ENCODE assay signal across 9 mouse cellular contexts in genomic region chr14:75178801-75179211, GRCm38 (mm10). TPM values are rescaled to one million over a fixed set of nuclear protein-coding genes. Genes with fewer than 3 reads are reported as not detected.
DNase-seq lines count a peak whose midpoint lies in the region; TF ChIP-seq lines count a peak whose summit lies in the region.
"Had no signal": no experiment of that assay in that cellular context is flagged by ENCODE, and none has a peak within 500 bp of the region (broad histone marks: within the 10 kb centered on the region; RNA-seq: fewer than 3 reads in every experiment).

No protein-coding gene starts in this region.

- TF ChIP-seq CTCF in CH12.LX (conservative IDR thresholded peaks at IDR 0.05 in 1 of 2, IDR thresholded peaks at IDR 0.05 in 1 of 2; ENCODE audit: low read depth in 2 of 2, low read length in 2 of 2), result no peak
- no peak for TF ChIP-seq CTCF in lung, adult 2 months (IDR thresholded peaks at IDR 0.05; ENCODE audit: insufficient read depth, low read length)
- TF ChIP-seq CTCF in spleen, adult 2 months (IDR thresholded peaks at IDR 0.05; ENCODE audit: extremely low read depth, insufficient read depth, insufficient read length, insufficient replicate concordance), result no peak
- TF ChIP-seq CTCF in kidney, adult 2 months (conservative IDR thresholded peaks at IDR 0.05; ENCODE audit: insufficient read depth, insufficient read length, low read depth, low read length), result no peak

- H3K4me3 ChIP-seq in CH12.LX (replicated peaks in 1 of 3; ENCODE audit: low read depth in 2 of 3, low read length in 2 of 3, poor library complexity in 1 of 3), result peak overlapping the region; percentile 72 to 78 (median 76)
- H3K4me3 ChIP-seq in lung, adult 2 months (replicated peaks; ENCODE audit: extremely low read depth, low read depth, low read length), result peak overlapping the region; percentile 53
- peak overlapping the region; percentile 67 for H3K4me3 ChIP-seq in spleen, adult 2 months (ENCODE audit: extremely low read depth, insufficient read depth, insufficient read length)
- H3K4me3 ChIP-seq in kidney, adult 2 months (ENCODE audit: insufficient read depth, low read depth, low read length), result no peak overlapping the region
- H3K4me3 ChIP-seq: hindbrain, embryonic 15.5 days had no signal

- peaks cover 0 to 7% of the 10 kb centered on the region in 2 experiments for H3K36me3 ChIP-seq in CH12.LX (replicated peaks in 1 of 2; ENCODE audit: control insufficient read depth in 1 of 2, insufficient read depth in 1 of 2, low read length in 1 of 2)
- H3K36me3 ChIP-seq in spleen, adult 2 months (ENCODE audit: control insufficient read depth, insufficient read depth, low read length), result 0 out of 2 replicates have a peak, but pooled peaks cover 1% of the 10 kb centered on the region
- no peaks in the 10 kb centered on the region for H3K36me3 ChIP-seq in kidney, adult 2 months (ENCODE audit: control insufficient read depth, insufficient read depth, low read length)
- H3K36me3 ChIP-seq: hindbrain, embryonic 15.5 days had no signal

- in situ Hi-C loops in CH12.LX (cut with MboI; ENCODE audit: low pct_ligation_motif_present, low pct_unique_long_range_greater_than_20kb, low sequenced_read_pairs), result loop anchor here (5.0 kb wide), 1 partner anchor 107 kb away; no protein-coding TSS in a partner anchor

- TF ChIP-seq POLR2A in CH12.LX (IDR thresholded peaks at IDR 0.05; ENCODE audit: low read depth, low read length), result no peak
- no peak for TF ChIP-seq POLR2A in lung, adult 2 months (IDR thresholded peaks at IDR 0.05; ENCODE audit: borderline replicate concordance, extremely low read depth, low read depth, low read length)
- TF ChIP-seq POLR2A in spleen, adult 2 months (IDR thresholded peaks at IDR 0.05; ENCODE audit: low read depth, low read length), result no peak
- no peak for TF ChIP-seq POLR2A in kidney, adult 2 months (IDR thresholded peaks at IDR 0.05; ENCODE audit: low read depth, low read length)

- H3K27me3 ChIP-seq in CH12.LX (replicated peaks), result no peaks in the 10 kb centered on the region
- no peaks in the 10 kb centered on the region for H3K27me3 ChIP-seq in spleen, adult 2 months (ENCODE audit: control insufficient read depth, insufficient read depth, low read length)
- no peaks in the 10 kb centered on the region for H3K27me3 ChIP-seq in kidney, adult 2 months (replicated peaks; ENCODE audit: control insufficient read depth, insufficient read depth, low read length)
- H3K27me3 ChIP-seq: hindbrain, embryonic 15.5 days had no signal

- H3K27ac ChIP-seq in CH12.LX (ENCODE audit: insufficient read depth, low read depth), result peak overlapping the region; percentile 100
- H3K27ac ChIP-seq in spleen, adult 2 months (ENCODE audit: insufficient read depth, low read length), result peak overlapping the region; percentile 98
- no peak overlapping the region; the same call in 1 of the 2 replicates for H3K27ac ChIP-seq in kidney, adult 2 months (ENCODE audit: insufficient read depth, low read depth, low read length)
- H3K27ac ChIP-seq: hindbrain, embryonic 15.5 days had no signal

- no peak for TF ChIP-seq RAD21 in CH12.LX (IDR thresholded peaks at IDR 0.05; ENCODE audit: low read depth, low read length)

- H3K4me1 ChIP-seq in CH12.LX (ENCODE audit: control insufficient read depth in 1 of 2, insufficient read depth in 2 of 2), result peaks cover 8 to 45% of the 10 kb centered on the region in 2 experiments
- peaks cover 15% of the 10 kb centered on the region for H3K4me1 ChIP-seq in lung, adult 2 months (ENCODE audit: control insufficient read depth, insufficient read depth, low read length)
- peaks cover 34% of the 10 kb centered on the region for H3K4me1 ChIP-seq in spleen, adult 2 months (ENCODE audit: control insufficient read depth, insufficient read depth, insufficient read length)
- H3K4me1 ChIP-seq in kidney, adult 2 months (ENCODE audit: control insufficient read depth, insufficient read depth, low read length), result no peaks in the 10 kb centered on the region
- H3K4me1 ChIP-seq: hindbrain, embryonic 15.5 days had no signal

- no peaks in the 10 kb centered on the region for H3K9me3 ChIP-seq in CH12.LX (replicated peaks; ENCODE audit: low read length)
- H3K9me3 ChIP-seq: hindbrain, embryonic 15.5 days had no signal

- 30% methylated on average over 10 of the region's 10 CpGs for WGBS in lung, adult 2 months
- 4% methylated on average over 10 of the region's 10 CpGs for WGBS in spleen, adult 2 months
- WGBS in kidney, adult 2 months, result 64% methylated on average over 10 of the region's 10 CpGs

- peak overlapping the region; percentile 96 for H3K9ac ChIP-seq in CH12.LX (ENCODE audit: insufficient read depth, low read depth)
- H3K9ac ChIP-seq: hindbrain, embryonic 15.5 days had no signal

- no peak for DNase-seq in CH12.LX (ENCODE audit: extremely low read depth)
- peak; percentile 48 for DNase-seq in c-Kit-positive CD71-positive TER-119-positive erythroid progenitor cells, embryonic 14.5 days (ENCODE audit: low spot score)
- peak; percentile 61 for DNase-seq in lung, adult 2 months
- DNase-seq in spleen, adult 2 months (ENCODE audit: low read depth in 1 of 2, low spot score in 2 of 2), result peak in 1 of 2 experiments; percentile 33
- no peak for DNase-seq in layer of hippocampus, postnatal 25 days (ENCODE audit: extremely low spot score in 1 of 2, low spot score in 1 of 2)
- DNase-seq in gastrocnemius, postnatal 25 days, result no peak
- no peak for DNase-seq in cerebellum, adult 8-10 months
- no peak for DNase-seq in kidney, adult 2 months

- no peak for TF ChIP-seq EP300 in CH12.LX (IDR thresholded peaks at IDR 0.05; ENCODE audit: low read length)

- peaks cover 45% of the 10 kb centered on the region for H3K79me2 ChIP-seq in CH12.LX (replicated peaks; ENCODE audit: control insufficient read depth, extremely low read depth, insufficient read depth, poor library complexity, severe bottlenecking)

- peak overlapping the region; percentile 53 for H3K4me2 ChIP-seq in CH12.LX (ENCODE audit: insufficient read depth, low read depth, poor library complexity, severe bottlenecking)
- H3K4me2 ChIP-seq: hindbrain, embryonic 15.5 days had no signal

- dilution Hi-C loops in CH12.LX (cut with MboI; ENCODE audit: extremely low pct_ligation_motif_present, extremely low pct_unique_long_range_greater_than_20kb, low sequenced_read_pairs), result no loop called here

TF ChIP-seq in CH12.LX, 34 proteins besides CTCF, POLR2A, EP300 and RAD21:
- TF ChIP-seq ZKSCAN1 (IDR thresholded peaks at IDR 0.05; ENCODE audit: borderline replicate concordance, low read depth, low read length), result no peak
- TF ChIP-seq HCFC1 (IDR thresholded peaks at IDR 0.05; ENCODE audit: low read depth, low read length), result no peak
- 0 out of 2 replicates have a peak, but pooled peaks have one; percentile 8 for TF ChIP-seq UBTF (IDR thresholded peaks at IDR 0.05; ENCODE audit: low read depth, low read length)
- TF ChIP-seq POLR2AphosphoS2 (IDR thresholded peaks at IDR 0.05; ENCODE audit: low read depth, low read length), result 0 out of 2 replicates have a peak, but pooled peaks have one; percentile 13
- no peak for TF ChIP-seq MEF2A (IDR thresholded peaks at IDR 0.05; ENCODE audit: borderline replicate concordance, low read depth, low read length)
- TF ChIP-seq MAFK (IDR thresholded peaks at IDR 0.05; ENCODE audit: insufficient replicate concordance, low read length), result no peak
- no peak for TF ChIP-seq RCOR1 (conservative IDR thresholded peaks at IDR 0.05; ENCODE audit: low read depth, low read length)
- TF ChIP-seq TBP (conservative IDR thresholded peaks at IDR 0.05; ENCODE audit: low read depth, low read length), result no peak
TF ChIP-seq in CH12.LX: peak in this region for 2.

RNA-seq across cellular contexts. Expression of gene Lcp1, which starts 47.9 kb away (rescaled TPM):
- 258 and 289 TPM in 2 replicates for total RNA-seq in CH12.LX (2012; rRNA removed)
- 373 and 384 TPM in 2 replicates for total RNA-seq in CH12.LX (2014; rRNA removed)
- 777 and 805 TPM in 2 replicates for polyA plus RNA-seq in CH12.LX (2012; ENCODE audit: insufficient read length, low read depth)
- 26.6 and 54.4 TPM in 2 replicates for polyA plus RNA-seq in lung, adult 2 months (2012; rRNA removed)
- polyA plus RNA-seq in spleen, adult 2 months (2012; rRNA removed), result 62.6 and 72.9 TPM in 2 replicates
- 1 to 10 TPM; 7.8 to 8.8 TPM for total RNA-seq in layer of hippocampus, postnatal 25 days (2021)
- 1 to 10 TPM; 3.1 to 3.3 TPM for total RNA-seq in gastrocnemius, postnatal 25 days (2021)
- 7.3 and 13.7 TPM in 2 replicates for polyA plus RNA-seq in kidney, adult 2 months (2012; rRNA removed)

RNA-seq across cellular contexts. Expression of gene Lrrc63, which starts 48.1 kb away (rescaled TPM):
- not detected in 2 replicates for total RNA-seq in CH12.LX (2012; rRNA removed)
- 0.15 TPM in 1 of 2 replicates, not detected in the other for total RNA-seq in CH12.LX (2014; rRNA removed)
- polyA plus RNA-seq in CH12.LX (2012; ENCODE audit: insufficient read length, low read depth), result not detected in 2 replicates
- 0.03 and 0.04 TPM in 2 replicates for polyA plus RNA-seq in lung, adult 2 months (2012; rRNA removed)
- 0.04 TPM in 1 of 2 replicates, not detected in the other for polyA plus RNA-seq in spleen, adult 2 months (2012; rRNA removed)
- not detected for total RNA-seq in layer of hippocampus, postnatal 25 days (2021)
- total RNA-seq in gastrocnemius, postnatal 25 days (2021), result not detected
- not detected in 2 replicates for polyA plus RNA-seq in kidney, adult 2 months (2012; rRNA removed)
- polyA plus RNA-seq: hindbrain, embryonic 15.5 days had no signal

Comparison
In these comparisons a context has a peak if more than half of its experiments do, and no peak if none do; other contexts are left out.
1. DNase-seq: peak in c-Kit-positive CD71-positive TER-119-positive erythroid progenitor cells, embryonic 14.5 days (single experiment) and lung, adult 2 months (single experiment); none in CH12.LX (single experiment), layer of hippocampus, postnatal 25 days (0 of 2), gastrocnemius, postnatal 25 days (single experiment), cerebellum, adult 8-10 months (single experiment) and kidney, adult 2 months (single experiment).
2. RNA of gene Lcp1, which starts 47.9 kb away (polyA plus RNA-seq): 777 to 805 TPM in CH12.LX; 62.6 to 72.9 TPM in spleen, adult 2 months, 26.6 to 54.4 TPM in lung, adult 2 months and 7.3 to 13.7 TPM in kidney, adult 2 months; every median in the first group is over 10 times any median in the second.